1 mouse cellular context compared by ENCODE assay signal in the genomic region with DNA sequence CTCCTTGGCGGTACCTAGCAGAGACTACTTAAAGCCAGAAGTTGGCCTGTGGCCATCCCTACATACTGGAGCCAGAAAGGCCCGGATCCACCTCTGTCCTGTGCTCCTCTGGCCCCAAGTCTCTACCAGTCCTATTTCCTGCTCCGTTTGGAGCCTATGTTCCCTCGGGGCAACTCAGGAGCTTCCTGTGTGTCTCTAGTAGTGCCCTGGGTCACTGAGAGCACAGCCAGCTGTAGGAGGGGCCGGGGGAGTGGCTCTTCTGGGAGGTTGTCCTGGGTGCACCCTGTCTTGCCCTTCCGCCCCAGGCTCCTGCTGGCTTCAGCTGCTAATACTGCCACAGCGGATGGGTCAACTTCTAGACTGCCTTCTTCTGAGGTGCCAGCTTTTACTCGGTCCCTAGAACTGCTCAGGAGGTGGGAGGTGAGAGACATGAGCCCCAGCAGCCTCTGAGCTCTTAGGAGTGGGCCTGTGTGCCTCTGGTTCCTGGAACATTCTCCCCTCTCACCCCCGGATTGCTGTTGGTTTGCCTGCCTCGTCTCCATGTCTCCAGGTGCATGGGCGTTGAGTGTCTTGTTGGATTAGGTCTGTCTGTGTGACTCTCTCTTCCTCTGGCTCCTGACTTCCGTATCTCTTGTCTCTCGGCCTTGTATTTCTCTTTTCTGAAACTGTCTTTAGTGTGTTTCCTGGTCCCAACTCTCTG.
A peak's percentile ranks its signal among the peaks of the same experiment; 100 is the strongest.
TF ChIP-seq lines count a peak whose summit lies in the region.

No protein-coding gene starts in this region.

TF ChIP-seq in CH12.LX, 34 proteins besides CTCF, POLR2A, EP300 and RAD21 (continued from another document):
- no peak for TF ChIP-seq POLR2AphosphoS2 (IDR thresholded peaks at IDR 0.05; ENCODE audit: low read depth, low read length)
- no peak for TF ChIP-seq SMC3 (IDR thresholded peaks at IDR 0.05; ENCODE audit: low read depth, low read length)
- no peak for TF ChIP-seq KAT2A (IDR thresholded peaks at IDR 0.05; ENCODE audit: insufficient replicate concordance, low read length)
- 0 out of 2 replicates have a peak, but pooled peaks have one; percentile 34 for TF ChIP-seq TBP (conservative IDR thresholded peaks at IDR 0.05; ENCODE audit: low read depth, low read length)
- no peak for TF ChIP-seq MXI1 (IDR thresholded peaks at IDR 0.05; ENCODE audit: low read depth, low read length)
- no peak for TF ChIP-seq E2F4 (IDR thresholded peaks at IDR 0.05; ENCODE audit: insufficient replicate concordance, low read depth, low read length)
- no peak for TF ChIP-seq ZNF384 (IDR thresholded peaks at IDR 0.05; ENCODE audit: low read depth, low read length)
- peak; percentile 58 for TF ChIP-seq IRF4 (IDR thresholded peaks at IDR 0.05; ENCODE audit: low read depth, low read length)
- TF ChIP-seq RCOR1 (conservative IDR thresholded peaks at IDR 0.05; ENCODE audit: low read depth, low read length) = no peak
